Mouse (Mus musculus): ENCODE results near the gene Ppm1h. TPM values are rescaled to one million over a fixed set of nuclear protein-coding genes. Genes with fewer than 3 reads are reported as not detected.
"Not testable (repeated sequence)": the region's sequence is repeated elsewhere in the genome, so short reads cannot be mapped to it uniquely, and the experiment has no call there.

Gene Ppm1h
- polyA plus RNA-seq, 1 experiment from 2014 or later, result 20.2 TPM

GRCm38 (mm10) chr10:122915905-122916304 is 237.3 kb downstream of the Ppm1h start:
- Histone ChIP-seq H3K27ac (peak overlapping the region; percentile 66), H3K9me3 (replicated peaks) (no peaks in the 10 kb centered on the region), H3K4me3 (replicated peaks) (no peak overlapping the region), H3K9ac (no peak overlapping the region), H3K36me3 (peaks cover 5% of the 10 kb centered on the region), H3K4me2 (no peak overlapping the region), H3K4me1 (peaks cover 44% of the 10 kb centered on the region), H3K27me3 (no peaks in the 10 kb centered on the region)
- ATAC-seq (replicated peaks; ENCODE audit: low FRiP score), result no peak
- WGBS, result 59% methylated on average over 8 of the region's 8 CpGs

- Histone ChIP-seq H3K4me1 (peaks cover 25% of the 10 kb centered on the region), H3K9me3 (replicated peaks) (no peaks in the 10 kb centered on the region), H3K27ac (no peak overlapping the region), H3K9ac (no peak overlapping the region), H3K4me2 (no peak overlapping the region), H3K36me3 (peaks cover 13% of the 10 kb centered on the region), H3K27me3 (no peaks in the 10 kb centered on the region), H3K4me3 (replicated peaks) (no peak overlapping the region)
- no peak for ATAC-seq (replicated peaks; ENCODE audit: low FRiP score)
- 77% methylated on average over 14 of the region's 14 CpGs for WGBS
Measured at GRCm38 (mm10) chr10:122917648-122918324, 239.2 kb downstream of the Ppm1h start.

- no peak for ATAC-seq (replicated peaks; ENCODE audit: low FRiP score)
- 81% methylated on average over 9 of the region's 9 CpGs for WGBS
- Histone ChIP-seq H3K4me2 (no peak overlapping the region), H3K27me3 (no peaks in the 10 kb centered on the region), H3K9me3 (replicated peaks) (no peaks in the 10 kb centered on the region), H3K4me3 (replicated peaks) (no peak overlapping the region), H3K4me1 (peaks cover 20% of the 10 kb centered on the region), H3K27ac (no peak overlapping the region), H3K9ac (no peak overlapping the region), H3K36me3 (peaks cover 18% of the 10 kb centered on the region)
Measured at GRCm38 (mm10) chr10:122918325-122918694, 239.7 kb downstream of the Ppm1h start.

GRCm38 (mm10) chr10:122918754-122919153 is 240.2 kb downstream of the Ppm1h start:
- no peaks in the 10 kb centered on the region for H3K27me3 ChIP-seq
- no peak overlapping the region for H3K9ac ChIP-seq
- H3K4me3 ChIP-seq (replicated peaks), result no peak overlapping the region
- no peak overlapping the region for H3K27ac ChIP-seq
- peaks cover 15% of the 10 kb centered on the region for H3K4me1 ChIP-seq
- no peak for ATAC-seq (replicated peaks; ENCODE audit: low FRiP score)
- WGBS, result 82% methylated on average over 5 of the region's 5 CpGs
- H3K36me3 ChIP-seq, result peaks cover 19% of the 10 kb centered on the region
- no peak overlapping the region for H3K4me2 ChIP-seq
- H3K9me3 ChIP-seq (replicated peaks), result no peaks in the 10 kb centered on the region

- Histone ChIP-seq H3K9me3 (replicated peaks) (no peaks in the 10 kb centered on the region), H3K9ac (no peak overlapping the region), H3K4me3 (replicated peaks) (no peak overlapping the region), H3K4me1 (peaks cover 9% of the 10 kb centered on the region), H3K4me2 (no peak overlapping the region), H3K36me3 (peaks cover 22% of the 10 kb centered on the region), H3K27me3 (no peaks in the 10 kb centered on the region), H3K27ac (no peak overlapping the region)
- no peak for ATAC-seq (replicated peaks; ENCODE audit: low FRiP score)
- WGBS, result 80% methylated on average over 2 of the region's 2 CpGs
Measured at GRCm38 (mm10) chr10:122919416-122919815, 240.9 kb downstream of the Ppm1h start.

GRCm38 (mm10) chr10:122920218-122920795 is 241.7 kb downstream of the Ppm1h start:
- H3K27ac ChIP-seq, result no peak overlapping the region
- peaks cover 22% of the 10 kb centered on the region for H3K36me3 ChIP-seq
- no peaks in the 10 kb centered on the region for H3K9me3 ChIP-seq (replicated peaks)
- 94% methylated on average over 11 of the region's 11 CpGs for WGBS
- no peaks in the 10 kb centered on the region for H3K27me3 ChIP-seq
- H3K9ac ChIP-seq, result no peak overlapping the region
- peaks cover 7% of the 10 kb centered on the region for H3K4me1 ChIP-seq
- no peak overlapping the region for H3K4me2 ChIP-seq
- H3K4me3 ChIP-seq (replicated peaks), result no peak overlapping the region
- no peak for ATAC-seq (replicated peaks; ENCODE audit: low FRiP score)

GRCm38 (mm10) chr10:122922226-122922625 is 243.7 kb downstream of the Ppm1h start:
- Histone ChIP-seq H3K4me3 (replicated peaks) (no peak overlapping the region), H3K27me3 (no peaks in the 10 kb centered on the region), H3K36me3 (peaks cover 22% of the 10 kb centered on the region), H3K4me1 (no peaks in the 10 kb centered on the region), H3K27ac (no peak overlapping the region), H3K4me2 (no peak overlapping the region), H3K9ac (no peak overlapping the region), H3K9me3 (replicated peaks) (no peaks in the 10 kb centered on the region)
- WGBS, result 40% methylated on average over 7 of the region's 7 CpGs
- 0 out of 2 replicates have a peak, but pooled peaks have one; percentile 46 for ATAC-seq (replicated peaks; ENCODE audit: low FRiP score)

GRCm38 (mm10) chr10:122924571-122924970 is 246.0 kb downstream of the Ppm1h start:
- WGBS, result 88% methylated on average over 5 of the region's 5 CpGs
- H3K4me3 ChIP-seq (replicated peaks), result not testable (repeated sequence)

GRCm38 (mm10) chr10:122926275-122926674 is 247.7 kb downstream of the Ppm1h start:
- H3K4me2 ChIP-seq, result no peak overlapping the region
- no peak for ATAC-seq (replicated peaks; ENCODE audit: low FRiP score)
- no peak overlapping the region for H3K4me3 ChIP-seq (replicated peaks)
- H3K9me3 ChIP-seq (replicated peaks), result no peaks in the 10 kb centered on the region
- no peak overlapping the region for H3K27ac ChIP-seq
- H3K36me3 ChIP-seq, result peaks cover 15% of the 10 kb centered on the region
- no peak overlapping the region for H3K9ac ChIP-seq
- H3K27me3 ChIP-seq, result no peaks in the 10 kb centered on the region
- peaks cover 29% of the 10 kb centered on the region for H3K4me1 ChIP-seq
- WGBS, result 92% methylated on average over 4 of the region's 4 CpGs

More at GRCm38 (mm10) chr10:122924571-122924970, 246.0 kb downstream of the Ppm1h start:
- H3K27ac ChIP-seq; H3K9ac ChIP-seq; H3K4me2 ChIP-seq; H3K27me3 ChIP-seq; H3K9me3 ChIP-seq (replicated peaks); ATAC-seq (replicated peaks; ENCODE audit: low FRiP score): not testable (repeated sequence)
- peaks cover 12% of the 10 kb centered on the region for H3K4me1 ChIP-seq
- H3K36me3 ChIP-seq, result peaks cover 22% of the 10 kb centered on the region

- H3K27ac ChIP-seq, result 0 out of 2 replicates have a peak overlapping the region, but pooled peaks have one; percentile 47
- no peaks in the 10 kb centered on the region for H3K36me3 ChIP-seq
- WGBS, result 88% methylated on average over 4 of the region's 4 CpGs
- H3K9me3 ChIP-seq (replicated peaks), result no peaks in the 10 kb centered on the region
- H3K4me2 ChIP-seq, result no peak overlapping the region
- no peak overlapping the region for H3K9ac ChIP-seq
- peaks cover 46% of the 10 kb centered on the region for H3K4me1 ChIP-seq
- no peak overlapping the region for H3K4me3 ChIP-seq (replicated peaks)
- no peak for ATAC-seq (replicated peaks; ENCODE audit: low FRiP score)
- no peaks in the 10 kb centered on the region for H3K27me3 ChIP-seq
Measured at GRCm38 (mm10) chr10:122930520-122930919, 252.0 kb downstream of the Ppm1h start.

GRCm38 (mm10) chr10:122931193-122931832 is 252.8 kb downstream of the Ppm1h start:
- Histone ChIP-seq H3K27me3 (no peaks in the 10 kb centered on the region), H3K27ac (peak overlapping the region; percentile 49), H3K9me3 (replicated peaks) (no peaks in the 10 kb centered on the region), H3K4me1 (peaks cover 46% of the 10 kb centered on the region), H3K4me3 (replicated peaks) (no peak overlapping the region), H3K36me3 (no peaks in the 10 kb centered on the region), H3K9ac (no peak overlapping the region), H3K4me2 (no peak overlapping the region)
- peak; percentile 75 for ATAC-seq (replicated peaks; ENCODE audit: low FRiP score)
- 20% methylated on average over 13 of the region's 13 CpGs for WGBS

GRCm38 (mm10) chr10:122931851-122932550 is 253.4 kb downstream of the Ppm1h start:
- Histone ChIP-seq H3K27ac (peak overlapping the region; percentile 49; the same call in 1 of the 2 replicates), H3K36me3 (no peaks in the 10 kb centered on the region), H3K27me3 (no peaks in the 10 kb centered on the region), H3K4me3 (replicated peaks) (no peak overlapping the region), H3K4me2 (no peak overlapping the region), H3K9ac (no peak overlapping the region), H3K9me3 (replicated peaks) (no peaks in the 10 kb centered on the region), H3K4me1 (peaks cover 46% of the 10 kb centered on the region)
- WGBS, result 73% methylated on average over 10 of the region's 10 CpGs
- ATAC-seq (replicated peaks; ENCODE audit: low FRiP score), result no peak

Measured in kidney, embryonic 15.5 days (tissue).